Mouse (Mus musculus) macrophage (primary cell): ENCODE measurements around the gene Fam13a. TPM values are rescaled to one million over a fixed set of nuclear protein-coding genes. Genes with fewer than 3 reads are reported as not detected.

Experiments used
- H3K27ac ChIP-seq: fragments of 350-480 bp; formaldehyde crosslinking; 2 replicates; pipeline ENCODE4 v1.9.0; 2021
- H3K36me3 ChIP-seq: fragments of 350-480 bp; formaldehyde crosslinking; 2 replicates; pipeline ENCODE4 v1.9.0; 2021; ENCODE audit errors: inconsistent target
- H3K4me3 ChIP-seq: fragments of 350-480 bp; formaldehyde crosslinking; 2 replicates; pipeline ENCODE4 v1.9.0; 2021; ENCODE audit errors: inconsistent target
- H3K79me2 ChIP-seq: fragments of 350-480 bp; formaldehyde crosslinking; 2 replicates; pipeline ENCODE4 v1.9.0; 2021; ENCODE audit errors: inconsistent target
- WGBS: methylation state at CpG from one replicate; pipeline ENCODE4 v1.1.7; 2026; ENCODE audit warnings: inconsistent platforms; ENCODE audit not compliant: missing documents; 5-methylcytosine and 5-hydroxymethylcytosine counted together
- polyA plus RNA-seq: library from polyadenylated mRNA; stranded (reverse); fragments of 250-400 nt; gene quantifications from 3 replicates; pipeline ENCODE4 v1.2.4, GENCODE M21; 2018; ENCODE audit warnings: inconsistent platforms

Fam13a gene
- polyA plus RNA-seq, 1 experiment from 2014 or later, result 0.75 TPM

GRCm38 (mm10) chr6:59022621-59023020, 1.7 kb downstream of the Fam13a start:
- WGBS, result 62% methylated on average over 2 of the region's 2 CpGs
- no peak overlapping the region for H3K4me3 ChIP-seq
- H3K36me3 ChIP-seq, result no peaks in the 10 kb centered on the region
- H3K79me2 ChIP-seq, result no peaks in the 10 kb centered on the region
- H3K27ac ChIP-seq, result no peak overlapping the region

DNA sequence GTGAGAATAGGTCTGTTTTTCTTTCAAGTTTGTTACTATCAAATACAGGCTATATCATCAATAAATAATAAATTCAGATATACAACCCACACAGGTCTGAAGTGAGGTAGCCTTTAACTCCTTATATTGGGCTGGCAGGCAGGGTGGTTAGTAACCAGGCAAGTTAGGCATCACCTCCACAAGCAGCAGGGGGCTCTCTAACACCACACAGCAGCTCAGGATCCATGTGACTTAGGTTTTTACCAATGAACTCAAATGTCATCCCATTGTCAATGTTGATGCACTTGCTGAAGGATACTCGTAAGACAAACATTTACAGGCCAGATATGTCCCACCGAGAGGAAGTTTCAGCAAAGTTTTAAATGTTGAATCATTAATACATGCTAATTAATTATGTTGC, 4.0 kb downstream of the Fam13a start:
- H3K36me3 ChIP-seq, result no peaks in the 10 kb centered on the region
- WGBS, result 84% methylated on average over 2 of the region's 2 CpGs
- H3K79me2 ChIP-seq, result no peaks in the 10 kb centered on the region
- H3K27ac ChIP-seq, result no peak overlapping the region
- no peak overlapping the region for H3K4me3 ChIP-seq

GRCm38 (mm10) chr6:59019847-59020246, 4.5 kb downstream of the Fam13a start:
- H3K27ac ChIP-seq, result no peak overlapping the region
- H3K79me2 ChIP-seq, result no peaks in the 10 kb centered on the region
- H3K36me3 ChIP-seq, result no peaks in the 10 kb centered on the region
- WGBS, result 75% methylated on average over 1 of the region's 1 CpGs
- no peak overlapping the region for H3K4me3 ChIP-seq

GRCm38 (mm10) chr6:59016336-59016832, 8.0 kb downstream of the Fam13a start:
- Histone ChIP-seq H3K36me3 (no peaks in the 10 kb centered on the region), H3K4me3 (no peak overlapping the region), H3K27ac (no peak overlapping the region), H3K79me2 (no peaks in the 10 kb centered on the region)
- 75% methylated on average over 1 of the region's 1 CpGs for WGBS

DNA sequence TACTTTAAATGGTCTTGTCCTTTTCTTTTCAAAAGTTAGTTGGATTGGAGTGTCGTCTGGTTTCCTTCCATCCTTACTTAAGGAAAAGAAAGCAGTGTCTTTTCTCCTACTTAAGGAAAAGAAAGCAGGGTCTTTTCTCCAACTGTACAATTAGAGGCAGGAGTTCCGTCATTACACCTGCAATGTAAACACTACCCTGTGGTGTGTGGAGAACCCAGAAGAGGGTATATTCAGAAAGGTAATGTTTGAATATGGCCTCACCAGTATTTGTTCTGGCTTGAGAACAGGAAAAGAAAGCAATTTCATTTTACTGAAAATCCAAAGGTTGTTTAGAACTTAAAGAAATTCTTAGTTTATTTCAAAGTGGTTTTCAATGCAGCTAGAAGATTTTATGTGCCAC, 9.6 kb downstream of the Fam13a start:
- H3K27ac ChIP-seq, result no peak overlapping the region
- 97% methylated on average over 2 of the region's 2 CpGs for WGBS
- no peak overlapping the region for H3K4me3 ChIP-seq
- no peaks in the 10 kb centered on the region for H3K36me3 ChIP-seq
- H3K79me2 ChIP-seq, result no peaks in the 10 kb centered on the region

DNA sequence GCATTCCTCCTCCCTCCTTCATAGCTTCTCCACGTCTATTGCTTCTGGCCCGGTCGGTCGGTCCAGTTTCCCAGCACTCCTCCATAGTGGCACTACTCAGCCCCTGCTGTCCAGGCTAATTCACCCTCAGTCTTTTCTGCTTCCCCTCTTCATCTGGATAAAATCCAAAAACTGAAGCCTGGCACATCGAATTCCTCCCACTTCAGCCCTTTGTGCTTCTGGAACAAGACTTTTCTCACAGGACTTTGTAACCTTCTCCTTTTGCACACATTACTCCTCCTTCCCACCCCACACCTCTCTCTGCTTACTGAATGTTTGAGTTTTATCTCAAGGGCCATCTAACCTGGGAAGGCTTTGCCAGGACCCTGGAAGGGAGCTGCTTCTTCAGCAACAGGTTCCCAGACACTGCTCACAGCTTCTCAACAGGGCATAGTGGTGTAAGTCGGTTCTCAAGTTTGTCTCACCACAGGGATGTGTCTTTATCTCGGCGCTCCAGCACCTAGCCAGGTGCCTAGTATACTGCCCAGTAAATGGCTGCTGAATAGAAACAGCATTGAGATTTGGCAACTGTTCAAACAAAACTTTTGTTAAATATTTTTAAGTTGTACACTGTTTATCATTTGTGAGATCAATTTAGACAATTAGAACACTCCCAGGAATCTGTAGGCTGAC, 10.1 kb downstream of the Fam13a start:
- no peak overlapping the region for H3K4me3 ChIP-seq
- H3K79me2 ChIP-seq, result no peaks in the 10 kb centered on the region
- no peak overlapping the region for H3K27ac ChIP-seq
- no peaks in the 10 kb centered on the region for H3K36me3 ChIP-seq
- WGBS, result 83% methylated on average over 8 of the region's 8 CpGs

DNA sequence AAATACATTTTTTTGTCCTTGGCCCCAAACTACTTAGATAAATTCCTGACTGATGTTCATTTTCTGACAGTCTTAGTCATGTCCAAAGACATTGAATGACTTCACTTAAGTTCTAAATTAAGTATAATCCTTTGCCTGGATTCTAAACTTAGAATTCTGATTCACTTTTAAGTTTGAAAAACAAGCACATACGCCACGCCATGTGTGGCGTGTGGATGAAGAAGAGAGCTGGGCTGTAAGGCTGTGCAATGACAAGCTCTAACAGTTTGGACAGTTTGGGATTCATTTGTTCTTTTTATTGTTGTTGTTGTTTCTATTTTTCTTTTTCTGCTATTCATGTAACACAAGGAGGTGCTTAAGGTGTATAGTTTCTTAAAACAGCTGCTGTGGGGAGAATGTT, 13.6 kb downstream of the Fam13a start:
- 0 out of 2 replicates have a peak overlapping the region, but pooled peaks have one; percentile 3 for H3K27ac ChIP-seq
- no peaks in the 10 kb centered on the region for H3K79me2 ChIP-seq
- H3K4me3 ChIP-seq, result no peak overlapping the region
- WGBS, result 96% methylated on average over 3 of the region's 3 CpGs
- H3K36me3 ChIP-seq, result no peaks in the 10 kb centered on the region

DNA sequence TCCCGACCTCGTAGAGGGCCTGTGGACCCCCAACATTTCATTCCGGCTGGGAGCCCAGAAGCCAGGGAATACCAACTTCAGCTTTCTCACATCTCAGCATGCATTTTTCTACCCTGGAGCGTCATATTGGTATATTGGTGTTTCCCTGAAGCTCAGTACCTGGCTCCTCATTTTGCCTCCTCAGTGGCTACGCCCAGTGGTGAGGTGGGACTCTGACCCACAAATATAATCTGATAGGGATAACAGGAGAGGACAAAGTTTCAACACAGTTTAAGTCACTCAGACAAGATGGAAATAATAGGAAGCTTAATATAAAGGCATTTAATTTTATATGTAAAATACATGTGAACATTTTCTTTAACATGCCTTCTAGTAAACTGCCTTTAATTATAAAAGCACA, 19.7 kb downstream of the Fam13a start:
- Histone ChIP-seq H3K79me2 (no peaks in the 10 kb centered on the region), H3K4me3 (no peak overlapping the region), H3K36me3 (no peaks in the 10 kb centered on the region), H3K27ac (no peak overlapping the region)
- 97% methylated on average over 5 of the region's 5 CpGs for WGBS

DNA sequence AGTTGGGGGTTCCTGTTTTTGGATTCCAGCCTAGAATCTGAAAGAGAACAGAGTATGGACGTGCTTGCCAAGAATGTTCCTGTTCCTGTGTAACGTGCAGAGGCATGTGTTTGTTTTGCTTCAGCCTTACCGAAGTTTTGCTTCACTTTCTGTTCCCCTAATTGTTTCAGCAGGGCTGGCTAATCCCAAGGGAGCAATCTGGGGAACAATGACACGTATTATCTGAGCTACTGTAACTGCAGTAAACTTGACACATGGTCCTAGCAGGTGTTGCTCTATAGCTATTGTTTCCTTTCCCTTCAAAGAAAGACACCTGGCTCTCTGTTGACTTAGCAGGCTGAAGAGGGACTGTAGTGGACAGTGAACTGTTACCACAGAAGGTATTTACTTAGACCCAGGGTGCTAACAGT, 25.3 kb downstream of the Fam13a start:
- 22% methylated on average over 4 of the region's 4 CpGs for WGBS
- Histone ChIP-seq H3K27ac (no peak overlapping the region), H3K4me3 (no peak overlapping the region)

DNA sequence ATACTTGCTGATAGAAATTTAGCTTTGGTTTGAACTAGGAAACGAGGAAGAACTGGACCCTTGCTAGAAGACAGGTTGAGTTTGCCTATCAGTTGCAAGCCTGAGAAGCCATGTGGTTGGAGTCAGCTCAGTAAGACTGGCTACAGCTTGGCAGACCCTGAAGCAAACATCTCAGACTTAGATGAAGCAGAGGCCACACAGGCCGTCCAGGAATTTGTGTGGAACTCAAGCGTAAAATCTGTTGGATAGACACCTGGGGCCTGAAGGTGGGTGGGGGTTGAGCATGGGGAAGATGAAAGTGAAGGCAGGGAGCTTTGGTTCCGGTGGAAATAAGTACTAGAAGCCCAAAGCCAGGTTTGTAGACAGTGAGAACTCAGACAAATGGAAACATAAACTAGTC, 25.8 kb downstream of the Fam13a start:
- no peaks in the 10 kb centered on the region for H3K79me2 ChIP-seq
- H3K27ac ChIP-seq, result no peak overlapping the region
- WGBS, result 86% methylated on average over 4 of the region's 4 CpGs
- H3K4me3 ChIP-seq, result no peak overlapping the region
- H3K36me3 ChIP-seq, result no peaks in the 10 kb centered on the region

More for the DNA sequence above, 25.3 kb downstream of the Fam13a start:
- Histone ChIP-seq H3K79me2 (no peaks in the 10 kb centered on the region), H3K36me3 (no peaks in the 10 kb centered on the region)

GRCm38 (mm10) chr6:58989149-58989548, 35.2 kb downstream of the Fam13a start:
- Histone ChIP-seq H3K36me3 (no peaks in the 10 kb centered on the region), H3K79me2 (no peaks in the 10 kb centered on the region), H3K4me3 (no peak overlapping the region), H3K27ac (no peak overlapping the region)
- 96% methylated on average over 3 of the region's 3 CpGs for WGBS

- no peak overlapping the region for H3K4me3 ChIP-seq
- 97% methylated on average over 2 of the region's 2 CpGs for WGBS
- H3K36me3 ChIP-seq, result no peaks in the 10 kb centered on the region
- H3K79me2 ChIP-seq, result no peaks in the 10 kb centered on the region
- H3K27ac ChIP-seq, result no peak overlapping the region
These were observed 35.6 kb downstream of the Fam13a start for GRCm38 (mm10) chr6:58988706-58989105.

DNA sequence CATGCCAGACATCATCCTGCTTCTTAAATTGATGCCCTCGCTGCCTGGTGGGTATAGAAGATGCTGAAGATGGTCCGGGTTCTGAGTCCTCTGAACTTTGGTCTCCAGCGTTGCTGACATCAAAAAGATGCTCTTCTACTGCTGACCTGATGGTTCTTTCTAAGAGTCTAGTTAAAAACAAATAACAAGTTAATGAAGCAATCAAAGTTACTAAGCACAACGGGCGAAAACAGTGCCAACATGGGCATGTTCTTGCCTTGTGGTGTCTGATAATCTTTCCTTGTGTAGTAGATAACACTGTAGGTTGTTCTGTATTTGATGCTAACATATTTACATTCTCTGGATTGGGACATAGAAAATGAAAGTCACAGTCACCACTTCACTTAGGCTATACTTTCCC, 37.2 kb downstream of the Fam13a start:
- Histone ChIP-seq H3K27ac (no peak overlapping the region), H3K36me3 (no peaks in the 10 kb centered on the region), H3K4me3 (no peak overlapping the region), H3K79me2 (no peaks in the 10 kb centered on the region)
- WGBS, result 93% methylated on average over 5 of the region's 5 CpGs

DNA sequence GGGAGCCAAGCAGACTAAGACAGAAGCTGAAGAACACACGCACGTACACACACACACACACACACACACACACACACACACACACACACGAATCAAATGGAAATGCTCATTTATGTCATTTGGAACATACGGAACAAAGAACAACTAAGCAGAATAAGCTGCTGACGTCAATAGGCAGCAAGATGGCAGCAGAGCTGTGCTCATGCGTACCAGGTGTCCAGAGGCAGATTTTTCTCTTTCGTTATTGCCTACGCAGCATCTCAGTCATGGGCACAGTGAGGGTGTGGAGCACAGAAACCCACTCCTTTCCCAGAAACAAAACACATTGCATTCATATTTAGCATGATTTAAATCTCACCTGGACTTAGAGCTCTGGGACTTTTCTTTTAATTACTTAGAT, 39.2 kb downstream of the Fam13a start:
- H3K27ac ChIP-seq, result no peak overlapping the region
- no peak overlapping the region for H3K4me3 ChIP-seq
- H3K36me3 ChIP-seq, result no peaks in the 10 kb centered on the region
- WGBS, result 94% methylated on average over 8 of the region's 8 CpGs
- H3K79me2 ChIP-seq, result no peaks in the 10 kb centered on the region

DNA sequence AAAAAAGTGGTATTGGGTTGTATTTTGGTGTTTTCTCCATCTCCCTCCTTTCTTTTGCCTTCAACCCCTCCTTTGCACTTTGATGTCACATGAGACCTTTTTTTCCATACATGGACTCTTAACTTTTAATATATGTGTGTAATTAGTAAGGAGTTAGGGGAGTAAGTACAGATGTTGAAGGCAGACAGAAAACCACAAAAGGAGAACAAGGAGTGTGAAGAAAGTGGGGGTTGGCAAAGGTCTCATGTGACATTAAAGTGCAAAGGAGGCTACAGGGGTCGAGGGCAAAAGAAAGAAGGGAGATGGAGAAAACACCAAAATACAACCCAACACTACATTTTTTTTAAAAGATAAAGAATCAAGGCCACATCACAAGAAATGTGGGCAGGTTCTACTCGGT, 49.1 kb downstream of the Fam13a start:
- Histone ChIP-seq H3K27ac (no peak overlapping the region), H3K4me3 (no peak overlapping the region), H3K36me3 (no peaks in the 10 kb centered on the region), H3K79me2 (no peaks in the 10 kb centered on the region)
- WGBS, result 48% methylated on average over 2 of the region's 2 CpGs

- Histone ChIP-seq H3K4me3 (no peak overlapping the region), H3K36me3 (no peaks in the 10 kb centered on the region), H3K27ac (no peak overlapping the region), H3K79me2 (no peaks in the 10 kb centered on the region)
- WGBS, result 97% methylated on average over 2 of the region's 2 CpGs
These were observed 49.9 kb downstream of the Fam13a start for GRCm38 (mm10) chr6:58974428-58974827.
